Mouse (Mus musculus) limb, embryonic 14.5 days (tissue): ENCODE results near the gene Mme. TPM values are rescaled to one million over a fixed set of nuclear protein-coding genes. Genes with fewer than 3 reads are reported as not detected.
A peak's percentile ranks its signal among the peaks of the same experiment; 100 is the strongest.

Source experiments
- ATAC-seq: fragments of 200-750 bp; cut with Nextera tagmentation; 2 replicates; pipeline ENCODE4 v1.8.0; 2017; ENCODE audit warnings: low read depth, moderate number of reproducible peaks, moderate TSS enrichment; ENCODE audit not compliant: low FRiP score
- DNase-seq: peaks from one replicate; pipeline ENCODE4 v3.0.0-alpha.2; 2015; ENCODE audit warnings: low spot score
- H3K27ac ChIP-seq: fragments of 300-500 bp; sonication (generic); replicated peaks from 2 replicates; pipeline ENCODE4 v1.5.1; 2014; ENCODE audit warnings: low read depth, mild to moderate bottlenecking, low read length, moderate library complexity, mixed read lengths
- H3K27me3 ChIP-seq: fragments of 300-500 bp; sonication (generic); 2 replicates; pipeline ENCODE4 v1.6.1; 2014; ENCODE audit warnings: low read length, mixed read lengths; ENCODE audit not compliant: control insufficient read depth, insufficient read depth
- H3K36me3 ChIP-seq: fragments of 300-500 bp; sonication (generic); 2 replicates; pipeline ENCODE4 v1.6.1; 2014; ENCODE audit warnings: mild to moderate bottlenecking, low read length, moderate library complexity, mixed read lengths; ENCODE audit not compliant: control insufficient read depth, insufficient read depth
- H3K4me1 ChIP-seq: fragments of 300-500 bp; sonication (generic); 2 replicates; pipeline ENCODE4 v1.6.1; 2014; ENCODE audit warnings: antibody characterized with exemption, low read length, mixed read lengths; ENCODE audit not compliant: control insufficient read depth, insufficient read depth
- H3K4me2 ChIP-seq: fragments of 300-500 bp; sonication (generic); replicated peaks from 2 replicates; pipeline ENCODE4 v1.6.1; 2014; ENCODE audit warnings: low read depth, mild to moderate bottlenecking, low read length, moderate library complexity; ENCODE audit not compliant: severe bottlenecking
- H3K4me3 ChIP-seq: fragments of 300-500 bp; sonication (generic); replicated peaks from 2 replicates; pipeline ENCODE4 v1.5.1; 2014; ENCODE audit warnings: low read length
- H3K9ac ChIP-seq: fragments of 300-500 bp; sonication (generic); 2 replicates; pipeline ENCODE4 v1.6.1; 2014; ENCODE audit warnings: mild to moderate bottlenecking, low read depth, low read length, moderate library complexity; ENCODE audit not compliant: severe bottlenecking
- H3K9me3 ChIP-seq: fragments of 300-500 bp; sonication (generic); 2 replicates; pipeline ENCODE4 v1.6.1; 2016; ENCODE audit warnings: low read length; ENCODE audit not compliant: control insufficient read depth
- POLR2A ChIP-seq: fragments of 200-500 bp; IDR thresholded peaks from 2 replicates; pipeline ENCODE4 v1.8.0; 2012; ENCODE audit warnings: inconsistent platforms, mild to moderate bottlenecking, moderate library complexity, borderline replicate concordance; ENCODE audit not compliant: insufficient read depth, insufficient read length; ENCODE audit errors: extremely low read depth
- WGBS: fragments of 180-500 bp; shearing (Covaris S2); extraction: QIAGEN DNeasy Blood & Tissue Kit; methylation state at CpG from one replicate; pipeline ENCODE4 v1.1.7; 2014; 5-methylcytosine and 5-hydroxymethylcytosine counted together
- polyA plus RNA-seq, 2 experiments: library from polyadenylated mRNA; depleted of rRNA in 1 of 2; stranded (reverse) in 1 of 2; unstranded in 1 of 2; fragments of >200 nt; fragmentation: Nextera tagmentation in 1 of 2; extraction: Ambion mirVana in 1 of 2; gene quantifications; 2 replicates each; pipeline versions ENCODE4 v1.2.1 to v1.2.3; 2012 to 2014

The Mme gene
- polyA plus RNA-seq, 2 experiments: 33.1 to 54.9 TPM

GRCm38 (mm10) chr3:63325615-63326014 lies 84.3 kb downstream of the Mme start:
- DNase-seq: no peak
- WGBS: 74% methylated on average over 2 of the region's 2 CpGs
- no peak for TF ChIP-seq POLR2A
- Histone ChIP-seq H3K4me3 (no peak overlapping the region), H3K27ac (no peak overlapping the region), H3K9me3 (no peaks in the 10 kb centered on the region), H3K36me3 (peaks cover 4% of the 10 kb centered on the region; the same call in 1 of the 2 replicates), H3K4me2 (no peak overlapping the region), H3K27me3 (no peaks in the 10 kb centered on the region), H3K4me1 (peaks cover 5% of the 10 kb centered on the region; the same call in 1 of the 2 replicates), H3K9ac (no peak overlapping the region)
- no peak for ATAC-seq

- Histone ChIP-seq H3K27me3 (no peaks in the 10 kb centered on the region), H3K9me3 (no peaks in the 10 kb centered on the region), H3K4me1 (peaks cover 5% of the 10 kb centered on the region), H3K9ac (no peak overlapping the region), H3K36me3 (peaks cover 4% of the 10 kb centered on the region; the same call in 1 of the 2 replicates), H3K4me2 (no peak overlapping the region), H3K27ac (no peak overlapping the region), H3K4me3 (no peak overlapping the region)
- 57% methylated on average over 2 of the region's 2 CpGs for WGBS
- no peak for TF ChIP-seq POLR2A
- DNase-seq (no peak), ATAC-seq (no peak)
Measured at GRCm38 (mm10) chr3:63340110-63340509, 98.8 kb downstream of the Mme start.

- Histone ChIP-seq H3K9me3 (no peaks in the 10 kb centered on the region), H3K27me3 (no peaks in the 10 kb centered on the region), H3K27ac (no peak overlapping the region), H3K9ac (no peak overlapping the region), H3K36me3 (peaks cover 4% of the 10 kb centered on the region; the same call in 1 of the 2 replicates), H3K4me3 (no peak overlapping the region), H3K4me1 (peaks cover 6% of the 10 kb centered on the region), H3K4me2 (no peak overlapping the region)
- TF ChIP-seq POLR2A: no peak
- WGBS: 41% methylated on average over 3 of the region's 3 CpGs
- DNase-seq (no peak), ATAC-seq (no peak)
Measured at GRCm38 (mm10) chr3:63340546-63340945, 99.2 kb downstream of the Mme start.

GRCm38 (mm10) chr3:63341481-63341880 lies 100.1 kb downstream of the Mme start:
- ATAC-seq (no peak), DNase-seq (no peak)
- WGBS: 96% methylated on average over 4 of the region's 4 CpGs
- H3K9ac ChIP-seq: no peak overlapping the region
- peaks cover 6% of the 10 kb centered on the region for H3K4me1 ChIP-seq
- H3K4me3 ChIP-seq: no peak overlapping the region
- H3K27ac ChIP-seq: no peak overlapping the region
- no peak overlapping the region for H3K4me2 ChIP-seq
- TF ChIP-seq POLR2A: no peak
- no peaks in the 10 kb centered on the region for H3K9me3 ChIP-seq
- peaks cover 5% of the 10 kb centered on the region; the same call in 1 of the 2 replicates for H3K36me3 ChIP-seq
- no peaks in the 10 kb centered on the region for H3K27me3 ChIP-seq

GRCm38 (mm10) chr3:63344998-63345397 lies 103.7 kb downstream of the Mme start:
- no peaks in the 10 kb centered on the region for H3K9me3 ChIP-seq
- DNase-seq (no peak), ATAC-seq (peak; percentile 63)
- H3K4me1 ChIP-seq: peaks cover 6% of the 10 kb centered on the region
- 35% methylated on average over 5 of the region's 5 CpGs for WGBS
- no peak for TF ChIP-seq POLR2A
- no peak overlapping the region for H3K4me3 ChIP-seq
- H3K27ac ChIP-seq: no peak overlapping the region
- no peak overlapping the region for H3K4me2 ChIP-seq
- no peak overlapping the region for H3K9ac ChIP-seq
- peaks cover 23% of the 10 kb centered on the region for H3K36me3 ChIP-seq
- H3K27me3 ChIP-seq: no peaks in the 10 kb centered on the region
